Mouse (Mus musculus): ENCODE measurements around the gene Odc1. TPM values are rescaled to one million over a fixed set of nuclear protein-coding genes. Genes with fewer than 3 reads are reported as not detected.
"Not testable (repeated sequence)": the region's sequence is repeated elsewhere in the genome, so short reads cannot be mapped to it uniquely, and the experiment has no call there.

The Odc1 gene
- polyA plus RNA-seq, 1 experiment from 2014 or later: 189 TPM

GRCm38 (mm10) chr12:17530825-17531224, 13.8 kb upstream of the Odc1 start:
- Histone ChIP-seq H3K27ac (no peak overlapping the region), H3K36me3 (no peaks in the 10 kb centered on the region), H3K9ac (replicated peaks) (no peak overlapping the region), H3K4me2 (replicated peaks) (no peak overlapping the region), H3K27me3 (no peaks in the 10 kb centered on the region), H3K4me1 (replicated peaks) (no peaks in the 10 kb centered on the region), H3K4me3 (replicated peaks) (no peak overlapping the region), H3K9me3 (no peaks in the 10 kb centered on the region)
- no peak for ATAC-seq
- 85% methylated on average over 4 of the region's 4 CpGs for WGBS

- 95% methylated on average over 3 of the region's 3 CpGs for WGBS
- Histone ChIP-seq H3K4me3 (replicated peaks) (no peak overlapping the region), H3K36me3 (no peaks in the 10 kb centered on the region), H3K4me2 (replicated peaks) (no peak overlapping the region), H3K27me3 (no peaks in the 10 kb centered on the region), H3K9ac (replicated peaks) (no peak overlapping the region), H3K4me1 (replicated peaks) (no peaks in the 10 kb centered on the region), H3K27ac (no peak overlapping the region), H3K9me3 (no peaks in the 10 kb centered on the region)
- ATAC-seq: no peak
Measured at GRCm38 (mm10) chr12:17536222-17536621, 8.4 kb upstream of the Odc1 start.

DNA sequence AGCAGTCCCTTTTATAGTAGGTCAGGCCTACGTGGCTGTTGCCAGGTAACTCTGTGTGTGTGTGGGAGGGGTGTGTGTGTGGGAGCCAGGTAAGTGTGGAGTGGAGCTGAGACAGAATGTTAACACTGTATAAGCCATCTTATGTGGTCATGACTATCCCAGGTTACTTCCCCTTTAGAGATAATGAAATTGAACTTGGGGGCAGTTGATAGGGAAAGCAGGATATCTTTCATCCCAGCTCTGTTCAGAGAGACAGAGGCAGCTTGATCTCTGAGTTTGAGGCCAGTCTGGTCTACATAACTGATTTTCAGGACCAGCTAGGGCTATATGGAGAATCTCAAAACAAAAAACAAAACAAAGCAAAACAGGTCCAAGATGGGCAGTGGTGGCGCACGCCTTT, 7.4 kb upstream of the Odc1 start:
- 86% methylated on average over 3 of the region's 3 CpGs for WGBS
- Histone ChIP-seq H3K27me3 (no peaks in the 10 kb centered on the region), H3K4me2 (replicated peaks) (no peak overlapping the region), H3K9ac (replicated peaks) (no peak overlapping the region), H3K4me1 (replicated peaks) (no peaks in the 10 kb centered on the region), H3K9me3 (no peaks in the 10 kb centered on the region), H3K4me3 (replicated peaks) (no peak overlapping the region), H3K27ac (no peak overlapping the region), H3K36me3 (no peaks in the 10 kb centered on the region)
- ATAC-seq: no peak

- Histone ChIP-seq H3K9ac (replicated peaks) (no peak overlapping the region), H3K4me1 (replicated peaks) (no peaks in the 10 kb centered on the region), H3K4me3 (replicated peaks) (no peak overlapping the region), H3K27me3 (no peaks in the 10 kb centered on the region), H3K9me3 (no peaks in the 10 kb centered on the region), H3K27ac (no peak overlapping the region), H3K36me3 (no peaks in the 10 kb centered on the region), H3K4me2 (replicated peaks) (no peak overlapping the region)
- ATAC-seq: no peak
- 85% methylated on average over 3 of the region's 3 CpGs for WGBS
Measured at GRCm38 (mm10) chr12:17538087-17538486, 6.5 kb upstream of the Odc1 start.

- no peak overlapping the region for H3K4me3 ChIP-seq (replicated peaks)
Measured at GRCm38 (mm10) chr12:17539041-17539440, 5.6 kb upstream of the Odc1 start.

GRCm38 (mm10) chr12:17540040-17540552, 4.5 kb upstream of the Odc1 start:
- H3K27me3 ChIP-seq: no peaks in the 10 kb centered on the region
- H3K36me3 ChIP-seq: no peaks in the 10 kb centered on the region
- no peaks in the 10 kb centered on the region for H3K9me3 ChIP-seq
- no peak for ATAC-seq
- H3K4me1 ChIP-seq (replicated peaks): no peaks in the 10 kb centered on the region
- H3K27ac ChIP-seq: no peak overlapping the region
- WGBS: 86% methylated on average over 6 of the region's 6 CpGs
- H3K9ac ChIP-seq (replicated peaks): no peak overlapping the region
- no peak overlapping the region for H3K4me3 ChIP-seq (replicated peaks)
- no peak overlapping the region for H3K4me2 ChIP-seq (replicated peaks)

More at GRCm38 (mm10) chr12:17539041-17539440, 5.6 kb upstream of the Odc1 start:
- Histone ChIP-seq H3K27ac (no peak overlapping the region), H3K9ac (replicated peaks) (no peak overlapping the region), H3K27me3 (no peaks in the 10 kb centered on the region), H3K9me3 (no peaks in the 10 kb centered on the region), H3K4me1 (replicated peaks) (no peaks in the 10 kb centered on the region), H3K36me3 (no peaks in the 10 kb centered on the region), H3K4me2 (replicated peaks) (no peak overlapping the region)
- no peak for ATAC-seq
- WGBS: 67% methylated on average over 6 of the region's 6 CpGs

- ATAC-seq: peak; percentile 72
- peaks cover 32% of the 10 kb centered on the region for H3K36me3 ChIP-seq
- WGBS: under 1% methylated on average over 40 of the region's 40 CpGs
Measured at GRCm38 (mm10) chr12:17545107-17545571, 545 bp downstream of the Odc1 start.

DNA sequence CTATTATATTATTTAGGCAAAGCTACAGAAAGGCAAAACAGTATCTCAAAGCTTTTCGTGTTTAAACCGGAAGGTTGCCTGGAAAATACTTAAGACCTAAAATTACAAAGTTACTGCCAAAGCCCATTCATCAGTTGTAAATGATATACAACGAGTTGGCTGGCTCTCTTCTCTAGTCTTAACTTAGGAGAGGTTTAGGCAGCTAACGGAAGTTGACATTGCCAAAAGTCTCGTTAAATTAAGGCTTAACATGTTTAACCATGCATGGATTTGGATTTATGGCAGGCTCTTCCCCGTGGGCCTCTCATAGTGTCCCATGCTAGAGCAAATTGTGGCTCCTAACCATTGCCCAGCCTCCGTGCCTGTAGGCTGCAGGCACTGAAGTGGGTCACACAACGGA, 1.3 kb downstream of the Odc1 start:
- H3K36me3 ChIP-seq: peaks cover 37% of the 10 kb centered on the region
- H3K9ac ChIP-seq (replicated peaks): peak overlapping the region; percentile 94
- no peak for ATAC-seq
- no peaks in the 10 kb centered on the region for H3K27me3 ChIP-seq
- peak overlapping the region; percentile 88 for H3K4me3 ChIP-seq (replicated peaks)
- no peaks in the 10 kb centered on the region for H3K9me3 ChIP-seq
- 3% methylated on average over 8 of the region's 8 CpGs for WGBS
- no peak overlapping the region for H3K27ac ChIP-seq
- peaks cover 28% of the 10 kb centered on the region for H3K4me1 ChIP-seq (replicated peaks)
- peak overlapping the region; percentile 72 for H3K4me2 ChIP-seq (replicated peaks)

More at GRCm38 (mm10) chr12:17545107-17545571, 545 bp downstream of the Odc1 start:
- no peaks in the 10 kb centered on the region for H3K27me3 ChIP-seq
- peaks cover 28% of the 10 kb centered on the region for H3K4me1 ChIP-seq (replicated peaks)
- H3K4me2 ChIP-seq (replicated peaks): peak overlapping the region; percentile 72
- H3K9ac ChIP-seq (replicated peaks): peak overlapping the region; percentile 94
- peak overlapping the region; percentile 88 for H3K4me3 ChIP-seq (replicated peaks)
- H3K9me3 ChIP-seq: no peaks in the 10 kb centered on the region
- peak overlapping the region; percentile 94 for H3K27ac ChIP-seq

GRCm38 (mm10) chr12:17547552-17547951, 3.0 kb downstream of the Odc1 start:
- not testable (repeated sequence) for H3K27ac ChIP-seq

GRCm38 (mm10) chr12:17548505-17548904, 3.9 kb downstream of the Odc1 start:
- peaks cover 52% of the 10 kb centered on the region for H3K36me3 ChIP-seq

More at GRCm38 (mm10) chr12:17547552-17547951, 3.0 kb downstream of the Odc1 start:
- H3K9ac ChIP-seq (replicated peaks); ATAC-seq; H3K9me3 ChIP-seq; H3K27me3 ChIP-seq; H3K4me2 ChIP-seq (replicated peaks); H3K4me3 ChIP-seq (replicated peaks): not testable (repeated sequence)
- peaks cover 52% of the 10 kb centered on the region for H3K36me3 ChIP-seq
- H3K4me1 ChIP-seq (replicated peaks): peaks cover 28% of the 10 kb centered on the region
- 93% methylated on average over 9 of the region's 9 CpGs for WGBS

DNA sequence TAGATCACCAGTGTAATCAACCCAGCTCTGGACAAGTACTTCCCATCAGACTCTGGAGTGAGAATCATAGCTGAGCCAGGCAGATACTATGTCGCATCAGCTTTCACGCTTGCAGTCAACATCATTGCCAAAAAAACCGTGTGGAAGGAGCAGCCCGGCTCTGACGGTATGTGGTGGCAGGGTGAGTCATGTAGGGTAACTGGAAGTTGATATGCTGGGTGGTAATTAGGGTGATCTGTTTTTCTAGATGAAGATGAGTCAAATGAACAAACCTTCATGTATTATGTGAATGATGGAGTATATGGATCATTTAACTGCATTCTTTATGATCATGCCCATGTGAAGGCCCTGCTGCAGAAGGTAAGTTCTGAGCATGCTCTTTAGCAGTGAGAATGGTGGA, 4.8 kb downstream of the Odc1 start:
- not testable (repeated sequence) for H3K9ac ChIP-seq (replicated peaks); H3K27me3 ChIP-seq; H3K27ac ChIP-seq; H3K4me3 ChIP-seq (replicated peaks); ATAC-seq; H3K9me3 ChIP-seq; H3K4me2 ChIP-seq (replicated peaks)
- 89% methylated on average over 5 of the region's 5 CpGs for WGBS
- H3K36me3 ChIP-seq: peaks cover 52% of the 10 kb centered on the region
- peaks cover 30% of the 10 kb centered on the region for H3K4me1 ChIP-seq (replicated peaks)

More at GRCm38 (mm10) chr12:17548505-17548904, 3.9 kb downstream of the Odc1 start:
- no peak overlapping the region for H3K27ac ChIP-seq
- no peaks in the 10 kb centered on the region for H3K9me3 ChIP-seq
- 39% methylated on average over 5 of the region's 5 CpGs for WGBS
- H3K27me3 ChIP-seq: no peaks in the 10 kb centered on the region
- H3K9ac ChIP-seq (replicated peaks): no peak overlapping the region
- no peak overlapping the region for H3K4me2 ChIP-seq (replicated peaks)
- ATAC-seq: no peak
- H3K4me1 ChIP-seq (replicated peaks): peaks cover 28% of the 10 kb centered on the region
- no peak overlapping the region for H3K4me3 ChIP-seq (replicated peaks)

- 85% methylated on average over 3 of the region's 3 CpGs for WGBS
- no peak overlapping the region for H3K27ac ChIP-seq
- peaks cover 52% of the 10 kb centered on the region for H3K36me3 ChIP-seq
- no peak overlapping the region for H3K9ac ChIP-seq (replicated peaks)
- no peaks in the 10 kb centered on the region; the same call in 1 of the 2 replicates for H3K27me3 ChIP-seq
- H3K9me3 ChIP-seq: no peaks in the 10 kb centered on the region
- no peak overlapping the region for H3K4me3 ChIP-seq (replicated peaks)
- ATAC-seq: no peak
- peaks cover 28% of the 10 kb centered on the region for H3K4me1 ChIP-seq (replicated peaks)
- H3K4me2 ChIP-seq (replicated peaks): no peak overlapping the region
Measured at GRCm38 (mm10) chr12:17551208-17551995, 6.8 kb downstream of the Odc1 start.
